Mouse (Mus musculus) kidney, adult 8-10 months (tissue): Measurements from ENCODE around the gene Rpap3.

Source experiments
- DNase-seq, 2 experiments: peaks; one replicate each; pipeline ENCODE4 v3.0.0; 2022

The Rpap3 gene

DNA sequence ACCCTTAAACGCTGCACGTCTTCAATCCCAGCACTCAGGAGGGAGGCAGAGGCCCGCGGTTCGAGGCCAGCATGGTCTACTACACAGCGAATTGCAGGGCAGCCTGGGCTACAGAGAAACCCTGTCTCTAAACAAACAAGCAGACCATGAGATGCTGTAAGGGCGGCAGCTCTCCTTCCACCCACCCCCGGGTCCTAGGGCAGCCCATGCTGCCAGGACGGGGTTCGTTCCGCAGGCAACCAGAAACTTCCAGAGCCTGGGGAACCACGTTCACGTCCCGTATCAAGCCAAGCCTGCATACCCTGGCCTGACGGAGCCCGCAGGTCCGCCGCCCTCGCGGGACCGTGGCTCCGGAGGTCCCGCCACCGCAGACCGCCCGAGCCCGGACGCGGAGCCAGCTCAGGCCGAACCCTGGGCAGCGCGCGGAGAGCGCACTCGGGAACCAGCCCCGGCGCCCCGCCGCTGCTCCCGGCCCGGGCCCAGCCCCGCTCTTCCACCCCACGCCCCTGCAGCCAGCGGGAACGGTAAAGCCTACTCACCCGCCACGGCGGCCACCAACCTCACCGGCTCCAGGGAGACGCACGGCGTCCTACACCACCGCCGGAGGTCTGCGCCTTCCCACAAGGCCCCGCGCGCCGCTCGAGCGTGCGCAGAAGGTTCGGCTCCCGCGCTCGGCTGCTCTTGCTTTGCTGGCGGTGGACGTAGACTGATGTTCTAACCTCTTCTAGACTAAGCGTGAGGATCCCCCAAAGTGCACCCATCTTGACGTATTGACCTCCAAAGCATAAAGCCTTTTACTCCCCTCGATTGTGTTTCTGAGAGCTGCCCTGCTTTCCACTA lies at the start of gene Rpap3:
Gene Rpap3 (minus strand): TSS at position 615 of the 840 bp plus-strand sequence.
- peak; percentile 83 to 87 for DNase-seq

DNA sequence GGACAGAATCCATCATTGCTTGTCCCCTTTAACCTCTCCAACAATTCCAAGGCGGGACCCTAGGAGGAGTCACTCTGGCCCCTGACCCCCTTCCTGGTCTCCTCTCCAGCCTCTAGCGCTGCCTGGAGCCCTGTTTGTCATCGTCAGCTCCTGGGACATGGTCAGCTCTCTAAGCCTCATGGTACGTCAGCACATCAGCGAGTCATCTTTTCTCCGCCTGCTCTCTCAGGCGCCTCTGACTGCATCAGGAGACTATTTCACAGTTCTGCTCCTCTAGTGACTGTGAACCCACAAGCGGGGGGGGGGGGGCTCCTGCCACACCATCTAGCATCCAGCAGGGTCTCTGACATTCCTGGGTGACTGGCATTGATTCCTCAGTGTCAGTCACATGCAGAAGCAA lies 49.7 kb upstream of the Rpap3 start:
- DNase-seq = no peak

DNA sequence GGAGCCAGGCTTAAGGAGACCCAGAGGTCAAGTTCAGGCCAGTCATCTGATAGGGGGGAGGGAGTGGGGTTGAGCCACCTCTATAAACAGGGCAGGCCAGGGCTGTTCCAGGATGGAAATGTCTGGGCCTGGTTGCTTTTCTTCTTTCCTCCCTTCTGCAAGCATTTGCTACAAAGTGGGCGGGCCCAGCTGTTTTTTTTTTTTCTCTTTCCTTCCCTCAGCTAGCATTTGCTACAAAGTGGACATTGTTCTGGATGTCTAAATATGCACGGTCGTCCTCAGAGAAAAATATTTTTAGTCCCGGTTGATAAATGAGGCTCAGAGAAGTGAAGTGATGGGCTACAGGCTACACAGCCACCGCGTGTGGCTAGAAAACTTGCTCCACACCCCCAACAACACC lies 48.9 kb upstream of the Rpap3 start:
- no peak for DNase-seq

DNA sequence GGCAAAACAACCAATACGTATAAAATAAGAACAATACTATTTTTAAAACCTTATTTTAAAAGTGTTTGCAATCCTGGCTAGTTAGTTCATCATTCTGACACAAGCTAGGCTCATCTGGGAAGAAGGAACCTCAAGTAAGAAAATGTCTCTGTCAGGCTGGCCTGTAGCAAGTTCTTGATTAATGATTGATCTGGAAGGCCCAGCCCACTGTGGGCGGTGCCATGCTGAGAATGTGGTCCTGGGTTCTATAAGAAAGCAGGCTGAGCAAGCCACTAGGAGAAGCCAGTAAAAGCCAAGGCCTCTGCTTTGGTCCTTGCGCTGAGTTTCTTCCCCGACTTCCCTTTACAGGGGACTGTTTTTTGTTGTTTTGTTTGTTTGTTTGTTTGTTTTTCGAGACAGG lies 46.9 kb upstream of the Rpap3 start:
- peak in 1 of 2 experiments; percentile 72 for DNase-seq

DNA sequence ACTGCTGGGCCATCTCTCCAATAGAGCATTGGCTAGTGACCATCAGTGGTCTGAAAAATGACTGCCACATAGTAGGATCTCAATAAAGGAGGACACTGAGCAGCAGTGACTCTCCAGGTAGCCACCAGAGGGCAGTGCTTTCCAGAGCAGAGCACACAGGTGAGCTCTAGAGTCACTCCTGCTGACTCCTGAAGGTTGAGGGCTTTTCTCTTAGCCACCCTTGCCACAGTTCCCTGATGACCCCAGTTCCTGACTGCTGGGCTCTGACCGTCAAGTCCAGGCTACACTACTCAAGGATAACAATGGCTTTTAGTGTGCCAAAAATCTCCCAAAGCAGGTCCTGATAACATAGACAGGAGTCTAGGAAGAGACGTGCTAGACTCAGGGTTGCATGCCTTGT lies 46.1 kb upstream of the Rpap3 start:
- DNase-seq = no peak

DNA sequence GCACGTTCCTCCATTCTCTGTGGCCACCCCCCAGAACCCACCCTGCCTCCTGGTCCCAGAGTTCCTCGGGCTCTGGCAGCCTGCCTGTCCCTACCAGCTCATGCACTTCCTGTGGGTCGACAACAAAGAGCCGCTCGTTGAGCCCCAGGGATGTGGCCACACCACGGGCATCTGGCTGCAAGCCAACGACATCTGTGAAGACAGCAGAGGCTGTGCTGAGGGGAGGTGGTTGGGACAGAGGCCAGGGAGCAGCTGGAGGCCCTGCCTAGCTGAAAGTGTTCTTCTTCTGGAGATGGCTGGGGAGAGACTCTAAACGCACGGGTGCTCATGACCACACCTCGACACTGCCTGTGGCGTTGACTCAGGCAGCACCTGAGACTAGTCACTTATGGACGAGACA lies 45.1 kb upstream of the Rpap3 start:
- peak; percentile 72 to 73 for DNase-seq

DNA sequence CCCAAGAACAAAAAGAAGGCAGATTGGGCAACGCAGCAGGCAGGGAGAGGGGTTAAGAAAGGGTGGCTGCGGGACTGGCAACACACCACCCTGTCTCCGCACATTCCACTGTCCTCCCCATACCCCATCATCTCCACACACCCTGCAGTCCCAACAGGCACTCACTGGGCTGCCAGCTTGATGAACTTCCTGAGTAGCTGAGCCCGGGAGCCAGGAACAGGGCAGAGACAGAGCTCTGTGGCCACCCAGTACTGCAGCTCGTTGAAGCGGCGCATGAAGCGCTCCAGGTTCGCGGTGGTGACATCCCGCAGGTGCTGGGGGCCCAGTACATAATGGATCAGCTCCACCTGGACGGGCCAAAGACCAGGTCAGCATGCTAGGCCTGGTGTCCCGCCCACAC lies 44.2 kb upstream of the Rpap3 start:
- no peak for DNase-seq

DNA sequence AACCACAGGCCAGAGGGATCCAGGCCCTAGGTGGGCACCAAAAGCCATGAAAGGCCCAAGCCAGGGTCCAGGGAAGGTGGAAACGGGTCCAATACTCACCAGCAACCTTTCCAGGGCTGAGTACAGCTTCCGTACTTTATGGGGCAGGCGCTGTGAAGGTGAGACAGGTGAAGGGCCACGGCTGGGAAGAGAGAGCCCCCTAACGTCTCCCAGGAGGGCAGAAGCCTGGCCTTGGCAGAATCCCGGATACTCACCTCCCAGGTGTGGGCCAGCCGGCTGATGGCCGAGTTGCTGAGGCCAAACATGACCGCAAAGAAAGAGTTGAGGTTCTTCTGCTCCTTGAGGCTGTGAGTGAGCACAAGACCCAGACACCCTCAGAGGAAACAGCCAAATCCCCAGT lies 43.8 kb upstream of the Rpap3 start:
- no peak for DNase-seq

DNA sequence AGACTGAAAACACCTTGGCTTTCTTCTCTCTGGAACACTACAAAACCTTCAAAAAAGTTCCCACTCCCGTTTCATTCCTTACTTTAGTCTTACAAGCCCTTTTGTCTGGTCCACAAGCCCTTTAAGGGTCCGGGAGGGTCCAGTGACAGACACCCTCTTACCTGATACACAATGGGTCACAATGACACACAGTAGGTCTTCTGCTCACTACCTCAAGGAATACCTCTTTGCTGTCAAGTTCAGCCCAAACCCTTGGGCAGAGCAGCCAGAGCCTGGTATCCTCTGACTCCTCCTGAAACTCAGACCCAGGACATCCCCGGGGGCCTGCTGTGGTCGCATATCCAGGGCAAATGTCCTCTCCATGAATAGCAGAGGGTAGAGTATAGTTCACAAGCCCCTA lies 43.3 kb upstream of the Rpap3 start:
- DNase-seq = no peak

DNA sequence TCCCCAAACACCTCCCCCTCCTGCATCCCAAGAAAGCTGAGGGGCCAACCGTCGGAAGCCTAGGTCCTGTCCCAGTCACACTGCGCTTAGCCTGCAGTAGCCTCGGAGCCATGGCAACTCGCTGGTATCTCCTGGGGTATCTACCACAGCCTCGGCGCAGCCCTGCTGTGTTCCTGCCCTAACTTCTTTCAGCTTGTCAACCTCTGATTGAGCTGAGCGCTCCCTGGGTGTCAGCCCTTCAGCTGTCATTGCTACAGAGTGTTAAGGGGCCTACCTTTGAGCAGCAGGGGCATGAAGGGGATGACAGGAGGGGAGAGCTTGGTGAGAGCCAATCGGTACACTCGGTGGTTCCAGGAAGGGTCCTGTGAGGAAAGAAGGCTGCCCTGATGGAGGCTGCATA lies 42.7 kb upstream of the Rpap3 start:
- DNase-seq = no peak

DNA sequence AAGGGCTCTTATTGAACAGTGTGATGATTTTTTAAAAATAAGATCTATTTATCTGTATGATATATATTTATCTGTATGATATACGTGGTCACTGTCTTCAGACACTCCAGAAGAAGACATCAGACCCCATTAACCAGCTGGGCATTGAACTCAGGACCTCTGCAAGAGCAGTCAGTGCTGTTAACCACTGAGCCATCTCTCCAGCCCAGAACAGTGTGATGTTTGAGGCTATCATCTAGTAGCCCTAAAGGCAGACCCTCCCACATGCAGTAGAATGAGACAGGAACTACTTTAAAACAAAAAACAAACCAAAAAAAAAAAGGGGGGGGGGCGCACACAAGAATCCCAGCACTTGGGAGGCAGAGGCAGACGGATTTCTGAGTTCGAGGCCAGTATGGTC lies 41.9 kb upstream of the Rpap3 start:
- no peak for DNase-seq

DNA sequence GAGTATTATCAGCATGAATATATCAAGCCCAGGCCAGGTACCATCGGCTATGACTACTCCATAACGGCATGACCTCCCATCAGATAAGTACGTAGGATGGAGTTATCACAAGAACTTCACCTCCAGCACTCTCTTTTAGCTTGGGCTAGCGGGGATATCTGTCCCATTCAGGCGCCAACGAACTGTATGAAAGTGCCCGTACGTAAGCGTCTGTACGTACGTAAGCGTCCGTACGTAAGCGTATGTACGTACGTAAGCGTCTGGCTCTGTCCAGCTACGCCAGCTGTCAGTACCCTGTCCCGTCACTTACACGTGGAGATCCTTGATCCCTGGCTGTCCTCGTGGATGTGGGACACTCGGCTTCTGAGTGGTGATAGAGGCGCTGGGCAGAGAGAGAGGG lies 41.1 kb upstream of the Rpap3 start:
- no peak for DNase-seq

DNA sequence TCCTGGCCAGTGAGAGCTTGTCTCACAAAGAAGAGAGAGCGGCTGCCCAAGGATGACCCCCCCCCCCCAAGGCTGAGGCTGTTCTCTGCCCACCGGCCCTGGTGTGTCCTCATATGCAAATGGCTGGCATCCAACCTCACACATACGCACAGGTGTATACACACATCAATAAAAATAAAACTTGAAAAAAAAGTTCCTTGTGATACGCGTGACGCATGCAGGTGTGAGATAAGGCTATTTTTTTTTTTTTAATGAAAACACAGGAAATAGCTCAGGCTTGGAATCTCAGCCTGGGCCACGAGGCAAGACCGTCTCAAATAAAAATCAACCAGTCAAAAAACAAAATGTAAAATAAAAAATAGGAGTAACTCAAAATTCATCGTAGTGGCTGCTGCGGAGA lies 40.7 kb upstream of the Rpap3 start:
- DNase-seq = no peak

DNA sequence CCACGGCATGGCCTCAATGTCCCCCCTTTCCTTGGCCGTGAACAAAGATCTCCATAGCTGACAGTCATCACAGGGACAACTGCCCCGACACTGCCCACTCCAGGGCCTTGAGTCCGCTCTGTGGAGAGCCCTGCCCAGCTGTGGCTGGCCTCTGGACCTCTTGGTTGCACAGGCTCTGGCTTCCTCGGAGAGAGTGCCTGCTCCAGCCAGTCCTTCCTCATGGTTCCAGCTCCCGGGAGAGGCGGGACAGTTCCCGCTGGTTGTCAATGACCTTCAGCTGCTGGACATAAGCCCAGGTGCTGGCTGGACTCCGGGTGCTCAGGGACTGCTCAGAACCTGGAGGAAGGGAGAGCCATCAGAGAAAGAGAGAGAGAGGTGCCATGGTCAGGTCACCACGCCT lies 39.7 kb upstream of the Rpap3 start:
- DNase-seq = peak; percentile 87 to 90

DNA sequence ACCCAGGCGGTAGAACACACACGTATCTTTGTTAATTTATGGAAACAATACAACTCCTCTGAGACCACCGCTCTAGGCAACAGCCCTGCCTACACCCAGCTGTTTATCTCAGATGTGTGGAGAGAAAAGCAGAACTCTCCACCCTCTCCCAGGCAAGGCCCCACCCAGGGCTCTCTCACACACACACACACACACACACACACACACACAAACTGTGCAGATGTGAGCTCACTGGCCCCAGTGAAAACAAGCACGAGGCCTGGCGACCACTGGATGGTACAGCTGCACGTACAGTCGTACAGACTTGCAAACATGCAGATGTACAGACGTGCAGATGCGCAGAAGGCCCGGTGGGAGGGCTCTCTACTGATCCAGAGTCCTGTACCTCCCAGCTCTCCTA lies 39.3 kb upstream of the Rpap3 start:
- no peak for DNase-seq

DNA sequence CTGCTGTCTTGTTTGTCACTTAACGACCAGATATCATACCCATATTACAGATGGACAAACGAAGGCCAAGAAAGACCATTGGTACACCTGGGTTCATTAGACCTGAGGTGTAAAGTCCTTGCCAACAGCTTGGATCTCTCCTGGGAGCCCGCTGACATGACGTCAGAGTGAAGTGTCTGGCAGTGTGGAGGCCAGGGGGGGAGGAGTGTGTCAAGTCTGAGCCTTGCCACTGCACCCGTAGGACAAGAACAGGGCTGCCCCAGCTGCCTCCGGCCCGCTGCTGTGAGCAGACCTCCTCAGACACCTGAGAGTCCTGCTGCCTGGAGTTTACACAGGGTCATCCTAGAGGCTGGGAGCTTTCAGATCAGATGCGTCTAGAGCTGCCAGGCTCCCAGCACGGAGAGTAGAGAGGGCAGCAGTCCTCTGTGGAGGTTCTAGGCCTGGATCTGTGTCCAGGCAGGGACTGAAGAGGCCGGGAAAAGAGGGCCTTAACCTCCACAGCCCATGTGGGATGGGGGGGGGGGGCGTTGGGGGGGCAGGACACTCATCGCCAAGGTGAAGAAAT lies 38.4 kb upstream of the Rpap3 start:
- no peak for DNase-seq

DNA sequence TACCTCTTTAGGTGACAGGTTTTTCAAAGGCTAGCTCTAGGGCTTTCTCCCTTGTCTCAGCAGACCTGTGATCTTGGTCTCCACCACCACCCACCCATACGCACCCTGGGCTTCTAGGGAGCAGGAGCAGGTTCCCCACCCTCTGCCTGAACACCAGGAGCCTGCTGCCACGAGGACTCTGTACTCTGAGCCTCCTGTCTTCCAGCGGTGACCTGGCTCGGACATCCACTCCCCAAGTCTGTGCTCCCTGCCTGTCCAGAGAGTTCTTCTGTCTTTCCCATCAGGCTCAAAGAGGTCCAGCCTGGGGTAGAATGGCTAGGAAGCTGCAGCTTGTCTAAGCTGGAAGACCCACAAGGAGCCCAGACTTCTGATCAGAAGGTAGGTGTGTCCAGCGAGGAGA lies 37.6 kb upstream of the Rpap3 start:
- peak in 1 of 2 experiments; percentile 43 for DNase-seq

DNA sequence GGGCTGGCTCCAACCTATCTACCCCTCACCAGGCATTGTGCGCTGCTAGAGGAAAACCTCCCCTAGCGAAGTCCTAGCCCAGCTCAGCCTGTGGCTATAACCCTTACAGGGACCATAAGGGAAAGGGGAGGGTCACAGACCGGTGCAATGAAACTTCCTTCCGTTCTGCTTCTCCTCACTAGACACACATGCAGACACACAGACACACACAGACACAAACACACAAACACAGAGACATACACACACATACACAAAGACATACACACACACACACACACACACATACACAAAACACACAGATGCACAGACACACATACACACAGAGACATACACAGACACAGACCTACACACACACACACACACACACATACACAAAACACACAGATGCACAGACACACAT lies 37.0 kb upstream of the Rpap3 start:
- DNase-seq = no peak

DNA sequence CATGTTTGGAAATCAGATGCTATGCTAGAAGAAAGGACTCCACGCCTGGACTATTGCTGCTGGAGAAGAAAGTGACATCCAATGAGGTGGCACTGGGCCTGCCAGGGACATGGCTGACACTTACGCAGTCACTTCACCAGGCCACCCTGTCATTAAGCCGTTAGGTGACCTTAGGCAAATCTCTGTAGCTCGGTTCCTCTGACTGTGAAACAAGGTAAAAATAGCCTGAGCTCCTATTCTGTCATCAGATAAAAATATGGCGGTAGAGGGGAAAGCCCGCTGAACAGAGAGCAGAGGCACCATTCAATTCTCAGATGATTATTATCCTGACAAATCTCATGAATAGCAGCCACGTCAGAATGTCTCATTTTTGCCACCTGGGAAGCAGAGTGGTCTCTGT lies 36.4 kb upstream of the Rpap3 start:
- DNase-seq = no peak

DNA sequence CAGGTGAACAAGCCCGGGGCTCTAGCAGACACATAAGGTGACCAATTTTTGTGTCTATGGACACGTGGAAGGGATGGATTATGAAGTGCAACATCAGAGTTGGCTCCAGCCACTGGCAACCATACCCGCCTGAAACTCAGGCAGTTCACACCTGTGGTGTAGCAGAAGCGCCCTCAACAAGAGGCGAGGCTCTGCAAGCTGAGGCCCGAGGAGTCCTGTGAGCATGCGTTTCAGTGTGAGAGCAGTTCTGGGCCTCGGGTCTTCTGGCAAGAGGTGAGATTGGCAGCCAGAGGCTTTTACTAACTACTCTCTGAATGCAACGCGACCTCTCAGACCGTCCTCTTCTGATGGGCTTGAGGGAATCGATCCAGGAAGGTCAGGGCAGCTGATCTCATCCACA lies 36.0 kb upstream of the Rpap3 start:
- no peak for DNase-seq

DNA sequence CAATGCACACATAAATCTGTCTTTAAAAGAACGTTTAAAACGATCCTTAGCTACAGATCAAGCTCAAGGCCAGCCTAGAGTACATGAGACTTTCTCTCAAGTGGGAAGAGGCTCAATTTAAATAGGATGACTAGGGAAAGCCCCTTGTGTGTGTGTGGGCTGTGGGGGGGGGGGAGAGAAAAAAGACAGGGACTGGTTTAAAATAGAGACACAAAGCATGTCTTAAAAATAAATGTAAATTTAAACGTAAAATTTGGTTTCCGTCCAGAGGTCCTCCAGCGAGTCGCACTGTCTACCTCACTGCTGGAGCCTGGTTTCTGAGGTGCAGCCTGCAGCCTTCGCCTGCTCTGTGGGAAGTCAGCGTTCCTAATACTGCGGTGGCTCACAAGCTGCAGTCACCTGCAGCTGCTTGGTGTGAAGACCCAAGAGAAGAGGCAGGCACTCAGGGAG lies 34.7 kb upstream of the Rpap3 start:
- no peak for DNase-seq

DNA sequence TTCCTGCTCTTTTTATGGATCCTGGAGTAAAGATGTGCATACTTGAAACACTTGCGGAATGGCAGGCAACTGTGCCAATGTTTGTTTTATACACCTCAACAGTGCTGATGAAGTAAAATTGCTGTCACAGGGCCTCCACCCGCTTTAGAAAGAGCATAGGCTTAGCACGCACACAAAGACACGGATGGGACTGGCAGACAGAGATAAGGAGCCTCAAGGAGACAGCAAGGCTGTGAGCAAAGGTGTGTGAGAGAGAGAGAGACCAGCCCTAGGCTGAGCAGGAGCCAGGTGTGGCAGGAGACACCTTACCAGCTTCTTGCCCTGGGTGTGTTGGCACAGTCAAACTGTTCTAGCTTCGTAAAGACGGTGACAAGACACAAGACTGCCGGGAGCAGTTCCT lies 33.3 kb upstream of the Rpap3 start:
- no peak for DNase-seq

DNA sequence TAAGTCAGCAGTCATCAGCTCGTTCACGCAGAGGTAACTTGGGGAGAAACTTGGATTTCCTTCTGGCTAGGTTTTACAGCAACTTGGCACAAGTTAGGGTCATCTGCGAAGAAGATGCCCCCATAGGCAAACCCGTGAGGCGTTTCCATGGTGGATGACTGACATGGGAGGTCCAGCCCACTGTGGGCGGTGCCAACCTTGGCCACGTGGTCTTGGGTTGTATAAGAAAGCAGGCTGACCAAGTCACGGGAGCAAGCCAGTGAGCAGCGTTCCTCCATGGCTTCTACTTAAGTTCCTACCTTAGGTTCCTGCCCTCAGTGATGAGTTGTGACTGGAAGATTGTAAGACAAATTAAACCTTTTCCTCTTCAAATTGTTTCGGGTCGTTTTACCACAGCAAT lies 26.4 kb upstream of the Rpap3 start:
- DNase-seq = no peak

DNA sequence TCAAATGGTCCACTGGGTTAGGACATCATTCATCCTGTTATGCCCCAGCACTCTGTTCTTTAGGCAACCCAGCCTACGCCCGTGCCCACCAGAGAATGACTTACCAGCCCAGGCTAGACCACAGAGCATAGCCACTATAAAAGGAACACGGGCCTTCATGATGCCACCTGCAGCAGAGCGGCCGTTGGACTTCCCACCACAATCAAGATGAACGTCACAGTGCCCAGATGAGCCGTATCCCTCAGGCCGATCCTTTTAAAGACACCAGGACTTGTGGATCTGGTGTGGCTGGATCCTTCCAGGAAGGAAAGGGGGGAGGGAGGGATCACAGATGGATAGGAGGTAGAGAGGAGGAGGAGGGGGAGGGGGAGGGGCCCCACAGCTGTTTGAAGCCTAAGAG lies 25.5 kb upstream of the Rpap3 start, which contains the start of gene Endou:
Gene Endou (minus strand): TSS at position 229 of the 400 bp plus-strand sequence.
- no peak for DNase-seq

DNA sequence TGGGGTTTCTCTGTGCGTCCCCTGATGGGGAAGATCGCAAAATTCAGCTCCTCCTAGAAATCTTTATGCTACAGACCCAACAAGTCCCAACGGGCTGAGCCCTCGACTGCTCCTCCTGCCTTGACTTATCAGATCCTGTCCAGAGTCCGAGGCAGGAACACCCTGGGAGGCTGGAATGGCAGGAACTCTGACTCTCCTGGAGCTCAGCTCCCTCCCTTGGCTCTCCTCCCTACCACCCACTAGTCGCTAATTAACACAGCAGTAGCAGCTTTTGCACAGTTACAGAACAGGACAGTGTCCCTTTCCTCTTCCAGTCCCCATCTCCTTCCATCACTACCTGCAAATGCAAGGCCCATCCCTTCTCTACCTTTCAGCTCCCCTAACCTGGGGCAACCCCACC lies 24.7 kb upstream of the Rpap3 start:
- peak; percentile 75 to 76 for DNase-seq
